7 mouse cellular contexts compared by ENCODE assay signal in the genomic region with DNA sequence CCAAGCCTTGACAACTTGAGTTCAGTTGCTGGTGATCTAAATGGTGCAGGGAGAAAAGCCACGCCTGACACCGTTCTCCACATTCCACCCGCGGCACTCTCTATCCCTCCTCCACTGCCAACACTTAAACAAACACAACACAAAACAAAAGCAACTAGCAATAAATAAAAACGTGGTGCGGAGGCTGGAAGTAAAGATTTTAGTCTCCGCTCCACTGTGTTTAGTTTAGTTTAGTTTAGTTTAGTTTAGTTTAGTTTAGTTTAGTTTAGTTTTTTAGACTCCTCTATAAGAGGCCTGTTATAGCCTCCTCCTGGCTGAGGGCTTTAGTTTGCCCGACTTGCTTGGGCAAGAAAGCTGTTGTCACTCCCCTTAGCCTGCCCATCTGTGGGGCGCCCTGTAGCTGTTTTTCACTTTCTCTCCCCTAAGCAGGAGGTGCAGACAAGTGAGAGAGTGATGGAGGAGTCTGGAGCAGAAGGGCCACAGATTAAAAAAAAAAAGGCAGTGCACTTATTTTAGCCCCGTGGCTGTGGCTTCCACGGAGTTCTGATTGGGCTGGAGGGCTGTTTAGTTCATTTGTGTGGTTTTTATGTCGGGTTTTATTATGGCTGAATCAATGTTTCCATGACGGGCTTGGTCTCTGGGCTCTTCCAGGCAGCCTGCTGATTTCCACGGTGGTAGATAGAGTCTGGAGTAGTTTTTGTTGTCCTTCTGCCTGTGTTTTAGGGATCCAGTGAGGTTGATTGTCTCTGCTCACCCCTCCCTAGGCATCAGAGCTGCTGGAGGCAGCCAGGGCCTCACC. TPM values are rescaled to one million over a fixed set of nuclear protein-coding genes. Genes with fewer than 3 reads are reported as not detected.
DNase-seq lines count a peak whose midpoint lies in the region; ATAC-seq and TF ChIP-seq lines count a peak whose summit lies in the region.

No protein-coding gene starts in this region.

- ATAC-seq in activated CD4-positive, CD25-positive, alpha-beta regulatory T cell, adult 4 months, result peak; percentile 58
- no peak for ATAC-seq in heart, embryonic 16.5 days (replicated peaks; ENCODE audit: extremely low read depth, insufficient read depth, low FRiP score)
- ATAC-seq in lung, postnatal 0 days, result no peak

- H3K27me3 ChIP-seq in heart, embryonic 16.5 days (ENCODE audit: control insufficient read depth, insufficient read depth, low read length), result no peaks in the 10 kb centered on the region
- H3K27me3 ChIP-seq in lung, postnatal 0 days (replicated peaks; ENCODE audit: insufficient read depth, low read length), result no peaks in the 10 kb centered on the region

- TF ChIP-seq EP300 in lung, postnatal 0 days (IDR thresholded peaks at IDR 0.05), result no peak

- H3K4me3 ChIP-seq in heart, embryonic 16.5 days (ENCODE audit: low read length), result peak overlapping the region; percentile 60
- H3K4me3 ChIP-seq in lung, postnatal 0 days (ENCODE audit: low read depth, low read length), result peak overlapping the region; percentile 69

- H3K4me2 ChIP-seq in heart, embryonic 16.5 days (ENCODE audit: low read depth, low read length), result peak overlapping the region; percentile 97
- H3K4me2 ChIP-seq in lung, postnatal 0 days (replicated peaks; ENCODE audit: low read depth, low read length), result peak overlapping the region; percentile 81

- H3K9ac ChIP-seq in heart, embryonic 16.5 days (ENCODE audit: low read length), result peak overlapping the region; percentile 56
- H3K9ac ChIP-seq in lung, postnatal 0 days (replicated peaks; ENCODE audit: low read depth), result no peak overlapping the region; the same call in 1 of the 2 replicates

- WGBS in heart, embryonic 16.5 days, result 17% methylated on average over 14 of the region's 14 CpGs
- 16% methylated on average over 14 of the region's 14 CpGs for WGBS in lung, postnatal 0 days

- H3K9me3 ChIP-seq in heart, embryonic 16.5 days (replicated peaks; ENCODE audit: control insufficient read depth, low read length), result no peaks in the 10 kb centered on the region
- no peaks in the 10 kb centered on the region for H3K9me3 ChIP-seq in lung, postnatal 0 days (ENCODE audit: low read length)

- peak; percentile 34 for TF ChIP-seq CTCF in lung, postnatal 0 days (IDR thresholded peaks at IDR 0.05)

- H3K27ac ChIP-seq in heart, embryonic 16.5 days (ENCODE audit: low read length), result peak overlapping the region; percentile 72
- peak overlapping the region; percentile 90 for H3K27ac ChIP-seq in lung, postnatal 0 days (ENCODE audit: low read length)

- peaks cover 22% of the 10 kb centered on the region for H3K4me1 ChIP-seq in heart, embryonic 16.5 days (ENCODE audit: control insufficient read depth, insufficient read depth, low read length)
- H3K4me1 ChIP-seq in lung, postnatal 0 days (ENCODE audit: insufficient read depth, low read depth, low read length), result peaks cover 11% of the 10 kb centered on the region; the same call in 1 of the 2 replicates

- H3K36me3 ChIP-seq in heart, embryonic 16.5 days (ENCODE audit: control insufficient read depth, insufficient read depth), result no peaks in the 10 kb centered on the region
- no peaks in the 10 kb centered on the region for H3K36me3 ChIP-seq in lung, postnatal 0 days (ENCODE audit: insufficient read depth, low read length)

- peak; percentile 74 for DNase-seq in CD4-positive, CD25-positive, alpha-beta regulatory T cell, adult 2 months (ENCODE audit: low read depth, low spot score)
- peak; percentile 52 for DNase-seq in lung, postnatal 0 days (ENCODE audit: low spot score)
- DNase-seq in spleen, adult 12 weeks (ENCODE audit: low spot score), result no peak
- no peak for DNase-seq in frontal cortex, postnatal 36 days (ENCODE audit: low spot score in 2 of 2)
- no peak for DNase-seq in thymus, postnatal 4 days

RNA-seq across cellular contexts. Expression of gene Ston1, which starts 1.3 kb away (rescaled TPM):
- polyA plus RNA-seq in activated CD4-positive, CD25-positive, alpha-beta regulatory T cell, adult 4 months (2017; shearing (Covaris generic)), result 1 to 10 TPM; 1.1 to 4.4 TPM
- 4.7 and 5.0 TPM in 2 replicates for polyA plus RNA-seq in heart, embryonic 16.5 days (2015; fragmentation: Nextera tagmentation; extraction: Ambion mirVana)
- 6.4 and 6.9 TPM in 2 replicates for polyA plus RNA-seq in lung, postnatal 0 days (2015; fragmentation: Nextera tagmentation; extraction: Ambion mirVana)

Comparison
In these comparisons a context has a peak if more than half of its experiments do, and no peak if none do; other contexts are left out.
1. DNase-seq: peak in CD4-positive, CD25-positive, alpha-beta regulatory T cell, adult 2 months (single experiment) and lung, postnatal 0 days (single experiment); none in spleen, adult 12 weeks (single experiment), frontal cortex, postnatal 36 days (0 of 2) and thymus, postnatal 4 days (single experiment).